Mouse (Mus musculus): ENCODE measurements around the gene Slc30a1. TPM values are rescaled to one million over a fixed set of nuclear protein-coding genes. Genes with fewer than 3 reads are reported as not detected.

Gene Slc30a1
- total and polyA plus RNA-seq, 3 experiments: 12.0 to 16.0 (median 12.0) TPM

DNA sequence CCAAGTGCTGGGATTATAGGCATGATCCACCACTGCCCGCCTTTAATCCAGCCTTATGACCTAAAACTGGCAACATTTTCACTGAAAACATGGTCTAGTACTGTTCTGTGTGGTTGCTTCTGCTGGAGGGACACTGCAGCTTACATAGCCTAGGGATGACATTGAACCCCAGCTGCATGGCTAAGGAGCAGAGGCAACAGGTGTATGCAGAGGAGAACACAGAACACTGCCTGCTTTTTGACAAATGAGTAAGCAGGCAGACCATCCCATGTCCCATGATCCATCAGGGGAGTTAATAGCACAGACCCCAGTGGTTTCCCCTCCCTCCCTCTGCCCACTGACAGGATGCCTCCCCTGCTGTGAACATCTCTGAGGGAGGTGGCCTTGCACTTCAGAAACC is 9.0 kb downstream of the Slc30a1 start:
- Histone ChIP-seq H3K4me1 (ENCODE audit: insufficient read depth, low read depth, low read length) (peaks cover 35% of the 10 kb centered on the region), H3K27me3 (ENCODE audit: insufficient read depth, low read length) (peaks cover 8% of the 10 kb centered on the region), H3K9me3 (replicated peaks) (no peaks in the 10 kb centered on the region), H3K4me3 (ENCODE audit: low read depth, low read length) (no peak overlapping the region), H3K36me3 (replicated peaks) (peaks cover 36% of the 10 kb centered on the region)
- TF ChIP-seq GATA2 (IDR thresholded peaks at IDR 0.05; ENCODE audit: borderline replicate concordance, low read depth, low read length): no peak
- DNase-seq (ENCODE audit: low spot score) (no peak), ATAC-seq (ENCODE audit: extremely low read depth, insufficient number of reproducible peaks, low FRiP score, poor library complexity, severe bottlenecking) (no peak)

- peaks cover 10% of the 10 kb centered on the region for H3K27me3 ChIP-seq (ENCODE audit: insufficient read depth, low read length)
- H3K4me3 ChIP-seq (ENCODE audit: low read depth, low read length): no peak overlapping the region
- no peak for TF ChIP-seq POLR2AphosphoS5 (IDR thresholded peaks at IDR 0.05; ENCODE audit: insufficient replicate concordance, low read depth, low read length)
- no peak for TF ChIP-seq CTCF (IDR thresholded peaks at IDR 0.05; ENCODE audit: low read depth, low read length)
- TF ChIP-seq GATA1 (IDR thresholded peaks at IDR 0.05; ENCODE audit: borderline replicate concordance, low read length): no peak
- TF ChIP-seq GATA2 (IDR thresholded peaks at IDR 0.05; ENCODE audit: borderline replicate concordance, low read depth, low read length): no peak
- H3K4me1 ChIP-seq (ENCODE audit: insufficient read depth, low read depth, low read length): peaks cover 25% of the 10 kb centered on the region
- H3K36me3 ChIP-seq (replicated peaks): peaks cover 31% of the 10 kb centered on the region
- no peaks in the 10 kb centered on the region for H3K9me3 ChIP-seq (replicated peaks)
- DNase-seq (ENCODE audit: low spot score): peak; percentile 10
- ATAC-seq (ENCODE audit: extremely low read depth, insufficient number of reproducible peaks, low FRiP score, poor library complexity, severe bottlenecking): peak; percentile 36
Measured at GRCm38 (mm10) chr1:191916876-191917275, 10.3 kb downstream of the Slc30a1 start.

- peaks cover 10% of the 10 kb centered on the region for H3K36me3 ChIP-seq (replicated peaks)
- ATAC-seq (ENCODE audit: extremely low read depth, insufficient number of reproducible peaks, low FRiP score, poor library complexity, severe bottlenecking): no peak
- H3K27me3 ChIP-seq (ENCODE audit: insufficient read depth, low read length): peaks cover 23% of the 10 kb centered on the region
- no peak for DNase-seq (ENCODE audit: low spot score)
- H3K4me3 ChIP-seq (ENCODE audit: low read depth, low read length): no peak overlapping the region
- TF ChIP-seq GATA2 (IDR thresholded peaks at IDR 0.05; ENCODE audit: borderline replicate concordance, low read depth, low read length) (no peak), TAL1 (conservative IDR thresholded peaks at IDR 0.05; ENCODE audit: low read depth, low read length) (no peak), GATA1 (IDR thresholded peaks at IDR 0.05; ENCODE audit: borderline replicate concordance, low read length) (no peak), CTCF (IDR thresholded peaks at IDR 0.05; ENCODE audit: low read depth, low read length) (no peak), POLR2AphosphoS5 (IDR thresholded peaks at IDR 0.05; ENCODE audit: insufficient replicate concordance, low read depth, low read length) (no peak)
- H3K9me3 ChIP-seq (replicated peaks): no peaks in the 10 kb centered on the region
- H3K4me1 ChIP-seq (ENCODE audit: insufficient read depth, low read depth, low read length): peaks cover 10% of the 10 kb centered on the region
Measured at GRCm38 (mm10) chr1:191919336-191919735, 12.8 kb downstream of the Slc30a1 start.

DNA sequence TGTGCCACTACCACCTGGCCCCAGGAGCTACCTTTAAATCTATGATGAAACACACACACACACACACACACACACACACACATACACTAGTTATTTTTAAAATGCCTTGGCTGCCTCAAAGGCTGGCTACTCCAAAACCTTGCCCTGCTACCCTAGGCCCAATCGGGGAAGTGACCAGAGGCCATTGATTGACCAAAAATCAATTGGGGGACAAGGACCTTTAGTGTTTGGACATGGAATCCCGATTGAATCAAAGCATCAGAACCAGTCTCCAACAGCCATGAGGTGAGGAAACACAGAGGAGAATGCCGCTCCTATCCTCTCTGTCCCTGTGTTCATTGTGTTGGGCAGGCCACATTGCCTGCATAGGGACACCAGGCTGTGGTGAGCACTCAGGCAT is 15.1 kb downstream of the Slc30a1 start:
- no peak for DNase-seq (ENCODE audit: low spot score)
- no peak for TF ChIP-seq POLR2AphosphoS5 (IDR thresholded peaks at IDR 0.05; ENCODE audit: insufficient replicate concordance, low read depth, low read length)
- TF ChIP-seq GATA2 (IDR thresholded peaks at IDR 0.05; ENCODE audit: borderline replicate concordance, low read depth, low read length): no peak
- ATAC-seq (ENCODE audit: extremely low read depth, insufficient number of reproducible peaks, low FRiP score, poor library complexity, severe bottlenecking): no peak

DNA sequence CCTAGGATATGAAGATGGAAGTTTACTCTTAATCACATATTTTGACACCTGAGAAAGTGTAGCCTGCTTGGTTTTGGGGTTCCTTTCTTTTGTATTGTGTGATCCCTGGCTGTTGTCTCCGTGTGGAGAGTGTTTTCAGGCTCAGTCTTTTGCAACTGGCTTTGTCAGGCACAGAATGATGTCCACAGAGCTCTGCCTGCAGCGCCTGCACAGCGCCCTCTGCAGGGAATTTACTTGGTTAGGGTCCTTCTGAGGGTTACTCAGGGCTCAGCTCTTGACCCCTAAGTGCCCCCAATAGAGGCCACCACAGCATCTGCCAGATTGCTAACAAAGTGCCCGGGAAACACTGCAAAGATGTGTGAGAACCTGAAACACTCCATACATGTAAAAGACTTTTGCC is 18.9 kb downstream of the Slc30a1 start:
- Histone ChIP-seq H3K9me3 (replicated peaks) (no peaks in the 10 kb centered on the region), H3K36me3 (replicated peaks) (no peaks in the 10 kb centered on the region), H3K27me3 (ENCODE audit: insufficient read depth, low read length) (peaks cover 60% of the 10 kb centered on the region), H3K4me3 (ENCODE audit: low read depth, low read length) (no peak overlapping the region), H3K4me1 (ENCODE audit: insufficient read depth, low read depth, low read length) (no peaks in the 10 kb centered on the region)
- no peak for ATAC-seq (ENCODE audit: extremely low read depth, insufficient number of reproducible peaks, low FRiP score, poor library complexity, severe bottlenecking)
- no peak for TF ChIP-seq GATA1 (IDR thresholded peaks at IDR 0.05; ENCODE audit: borderline replicate concordance, low read length)
- no peak for TF ChIP-seq GATA2 (IDR thresholded peaks at IDR 0.05; ENCODE audit: borderline replicate concordance, low read depth, low read length)
- no peak for TF ChIP-seq POLR2AphosphoS5 (IDR thresholded peaks at IDR 0.05; ENCODE audit: insufficient replicate concordance, low read depth, low read length)
- TF ChIP-seq CTCF (IDR thresholded peaks at IDR 0.05; ENCODE audit: low read depth, low read length): no peak
- no peak for TF ChIP-seq TAL1 (conservative IDR thresholded peaks at IDR 0.05; ENCODE audit: low read depth, low read length)
- no peak for DNase-seq (ENCODE audit: low spot score)

More for the DNA sequence above, 15.1 kb downstream of the Slc30a1 start:
- peaks cover 8% of the 10 kb centered on the region for H3K4me1 ChIP-seq (ENCODE audit: insufficient read depth, low read depth, low read length)
- no peaks in the 10 kb centered on the region for H3K9me3 ChIP-seq (replicated peaks)
- peaks cover 30% of the 10 kb centered on the region for H3K27me3 ChIP-seq (ENCODE audit: insufficient read depth, low read length)
- H3K36me3 ChIP-seq (replicated peaks): no peaks in the 10 kb centered on the region
- no peak overlapping the region for H3K4me3 ChIP-seq (ENCODE audit: low read depth, low read length)

- Histone ChIP-seq H3K27me3 (ENCODE audit: insufficient read depth, low read length) (peaks cover 69% of the 10 kb centered on the region), H3K4me1 (ENCODE audit: insufficient read depth, low read depth, low read length) (no peaks in the 10 kb centered on the region), H3K4me3 (ENCODE audit: low read depth, low read length) (no peak overlapping the region), H3K36me3 (replicated peaks) (no peaks in the 10 kb centered on the region), H3K9me3 (replicated peaks) (no peaks in the 10 kb centered on the region)
- TF ChIP-seq GATA2 (IDR thresholded peaks at IDR 0.05; ENCODE audit: borderline replicate concordance, low read depth, low read length) (no peak), TAL1 (conservative IDR thresholded peaks at IDR 0.05; ENCODE audit: low read depth, low read length) (no peak), POLR2AphosphoS5 (IDR thresholded peaks at IDR 0.05; ENCODE audit: insufficient replicate concordance, low read depth, low read length) (no peak), CTCF (IDR thresholded peaks at IDR 0.05; ENCODE audit: low read depth, low read length) (no peak), GATA1 (IDR thresholded peaks at IDR 0.05; ENCODE audit: borderline replicate concordance, low read length) (no peak)
- DNase-seq (ENCODE audit: low spot score): no peak
- ATAC-seq (ENCODE audit: extremely low read depth, insufficient number of reproducible peaks, low FRiP score, poor library complexity, severe bottlenecking): no peak
Measured at GRCm38 (mm10) chr1:191926681-191927080, 20.1 kb downstream of the Slc30a1 start.

- no peaks in the 10 kb centered on the region for H3K9me3 ChIP-seq (replicated peaks)
- ATAC-seq (ENCODE audit: extremely low read depth, insufficient number of reproducible peaks, low FRiP score, poor library complexity, severe bottlenecking) (no peak), DNase-seq (ENCODE audit: low spot score) (no peak)
- no peaks in the 10 kb centered on the region for H3K36me3 ChIP-seq (replicated peaks)
- no peak overlapping the region for H3K4me3 ChIP-seq (ENCODE audit: low read depth, low read length)
- TF ChIP-seq TAL1 (conservative IDR thresholded peaks at IDR 0.05; ENCODE audit: low read depth, low read length): no peak
- no peak for TF ChIP-seq GATA1 (IDR thresholded peaks at IDR 0.05; ENCODE audit: borderline replicate concordance, low read length)
- TF ChIP-seq POLR2AphosphoS5 (IDR thresholded peaks at IDR 0.05; ENCODE audit: insufficient replicate concordance, low read depth, low read length): no peak
- no peak for TF ChIP-seq GATA2 (IDR thresholded peaks at IDR 0.05; ENCODE audit: borderline replicate concordance, low read depth, low read length)
- TF ChIP-seq CTCF (IDR thresholded peaks at IDR 0.05; ENCODE audit: low read depth, low read length): no peak
- H3K27me3 ChIP-seq (ENCODE audit: insufficient read depth, low read length): peaks cover 74% of the 10 kb centered on the region
- H3K4me1 ChIP-seq (ENCODE audit: insufficient read depth, low read depth, low read length): no peaks in the 10 kb centered on the region
Measured at GRCm38 (mm10) chr1:191928345-191928744, 21.8 kb downstream of the Slc30a1 start.
